Mouse (Mus musculus) limb, embryonic 13.5 days (tissue): Measurements from ENCODE around the gene Pam. TPM values are rescaled to one million over a fixed set of nuclear protein-coding genes. Genes with fewer than 3 reads are reported as not detected.

Experiments
- ATAC-seq: fragments of 200-750 bp; cut with Nextera tagmentation; 2 replicates; pipeline ENCODE4 v1.8.0; 2017; ENCODE audit warnings: low read depth, moderate number of reproducible peaks, moderate TSS enrichment; ENCODE audit not compliant: low FRiP score
- H3K27ac ChIP-seq: fragments of 300-500 bp; sonication (generic); 2 replicates; pipeline ENCODE4 v1.5.1; 2015; ENCODE audit warnings: inconsistent platforms, mild to moderate bottlenecking, moderate library complexity
- H3K27me3 ChIP-seq: fragments of 300-500 bp; sonication (generic); 2 replicates; pipeline ENCODE4 v1.6.1; 2015; ENCODE audit warnings: mild to moderate bottlenecking, inconsistent platforms
- H3K36me3 ChIP-seq: fragments of 300-500 bp; sonication (generic); 2 replicates; pipeline ENCODE4 v1.6.1; 2015; ENCODE audit warnings: inconsistent platforms, mild to moderate bottlenecking, moderate library complexity
- H3K4me1 ChIP-seq: fragments of 300-500 bp; sonication (generic); 2 replicates; pipeline ENCODE4 v1.6.1; 2015; ENCODE audit warnings: inconsistent platforms
- H3K4me2 ChIP-seq: fragments of 300-500 bp; sonication (generic); replicated peaks from 2 replicates; pipeline ENCODE4 v1.6.1; 2015; ENCODE audit warnings: inconsistent platforms, mild to moderate bottlenecking, moderate library complexity
- H3K4me3 ChIP-seq: fragments of 300-500 bp; sonication (generic); 2 replicates; pipeline ENCODE4 v1.5.1; 2015; ENCODE audit warnings: moderate library complexity, mild to moderate bottlenecking, inconsistent platforms
- H3K9ac ChIP-seq: fragments of 300-500 bp; sonication (generic); 2 replicates; pipeline ENCODE4 v1.6.1; 2015; ENCODE audit warnings: mild to moderate bottlenecking, inconsistent platforms
- H3K9me3 ChIP-seq: fragments of 300-500 bp; sonication (generic); 2 replicates; pipeline ENCODE4 v1.6.1; 2016; ENCODE audit warnings: inconsistent platforms
- WGBS: fragments of 180-500 bp; shearing (Covaris S2); methylation state at CpG from one replicate; pipeline ENCODE4 v1.1.7; 2015; 5-methylcytosine and 5-hydroxymethylcytosine counted together
- polyA plus RNA-seq: library from polyadenylated mRNA; unstranded; fragments of >200 nt; fragmentation: Nextera tagmentation; extraction: Ambion mirVana; gene quantifications from 2 replicates; pipeline ENCODE4 v1.2.1, GENCODE M21; 2015

Gene Pam
- polyA plus RNA-seq, 1 experiment from 2014 or later: 45.3 TPM

- Histone ChIP-seq H3K27ac (no peak overlapping the region), H3K36me3 (no peaks in the 10 kb centered on the region), H3K9me3 (no peaks in the 10 kb centered on the region), H3K9ac (no peak overlapping the region), H3K4me3 (no peak overlapping the region), H3K27me3 (no peaks in the 10 kb centered on the region), H3K4me1 (peaks cover 16% of the 10 kb centered on the region), H3K4me2 (no peak overlapping the region)
- ATAC-seq: no peak
- WGBS: 77% methylated on average over 2 of the region's 2 CpGs
Observed at GRCm38 (mm10) chr1:98053447-98053846, 42.0 kb downstream of the Pam start.

- Histone ChIP-seq H3K9me3 (no peaks in the 10 kb centered on the region), H3K4me1 (peaks cover 22% of the 10 kb centered on the region), H3K27me3 (no peaks in the 10 kb centered on the region), H3K9ac (no peak overlapping the region), H3K27ac (no peak overlapping the region), H3K36me3 (no peaks in the 10 kb centered on the region), H3K4me2 (no peak overlapping the region), H3K4me3 (no peak overlapping the region)
- WGBS: 94% methylated on average over 4 of the region's 4 CpGs
- no peak for ATAC-seq
Observed at GRCm38 (mm10) chr1:98052775-98053174, 42.7 kb downstream of the Pam start.

- 36% methylated on average over 3 of the region's 3 CpGs for whole genome bisulfite sequencing
- 0 out of 2 replicates have a peak, but pooled peaks have one; percentile 21 for ATAC-seq
Observed at GRCm38 (mm10) chr1:98051039-98051438, 44.4 kb downstream of the Pam start.

GRCm38 (mm10) chr1:98049756-98050155 is 45.7 kb downstream of the Pam start:
- no peak overlapping the region for H3K4me3 ChIP-seq

More at GRCm38 (mm10) chr1:98051039-98051438, 44.4 kb downstream of the Pam start:
- Histone ChIP-seq H3K9ac (no peak overlapping the region), H3K4me2 (no peak overlapping the region), H3K27me3 (no peaks in the 10 kb centered on the region), H3K4me3 (no peak overlapping the region), H3K36me3 (no peaks in the 10 kb centered on the region), H3K4me1 (peaks cover 21% of the 10 kb centered on the region), H3K27ac (no peak overlapping the region), H3K9me3 (no peaks in the 10 kb centered on the region)

GRCm38 (mm10) chr1:98048218-98048801 is 47.1 kb downstream of the Pam start:
- no peaks in the 10 kb centered on the region for H3K36me3 ChIP-seq
- peaks cover 21% of the 10 kb centered on the region for H3K4me1 ChIP-seq
- H3K4me3 ChIP-seq: no peak overlapping the region
- H3K27ac ChIP-seq: no peak overlapping the region
- H3K9me3 ChIP-seq: no peaks in the 10 kb centered on the region
- no peak for ATAC-seq
- no peak overlapping the region for H3K9ac ChIP-seq
- H3K27me3 ChIP-seq: no peaks in the 10 kb centered on the region
- 25% methylated on average over 5 of the region's 5 CpGs for WGBS
- H3K4me2 ChIP-seq: no peak overlapping the region

More at GRCm38 (mm10) chr1:98049756-98050155, 45.7 kb downstream of the Pam start:
- Histone ChIP-seq H3K36me3 (no peaks in the 10 kb centered on the region), H3K27me3 (no peaks in the 10 kb centered on the region), H3K4me2 (no peak overlapping the region), H3K9ac (no peak overlapping the region), H3K4me1 (peaks cover 21% of the 10 kb centered on the region), H3K27ac (no peak overlapping the region), H3K9me3 (no peaks in the 10 kb centered on the region)
- 85% methylated on average over 7 of the region's 7 CpGs for WGBS
- no peak for ATAC-seq

GRCm38 (mm10) chr1:98047284-98048217 is 47.9 kb downstream of the Pam start:
- Histone ChIP-seq H3K9ac (no peak overlapping the region), H3K4me1 (peaks cover 21% of the 10 kb centered on the region), H3K27me3 (no peaks in the 10 kb centered on the region), H3K27ac (no peak overlapping the region), H3K9me3 (no peaks in the 10 kb centered on the region), H3K36me3 (no peaks in the 10 kb centered on the region), H3K4me3 (no peak overlapping the region), H3K4me2 (peak overlapping the region; percentile 10; the same call in 1 of the 2 replicates)
- ATAC-seq: peak; percentile 68; the same call in 1 of the 2 replicates
- 21% methylated on average over 10 of the region's 10 CpGs for WGBS

- no peak overlapping the region for H3K27ac ChIP-seq
- no peaks in the 10 kb centered on the region for H3K36me3 ChIP-seq
- 85% methylated on average over 2 of the region's 2 CpGs for WGBS
- H3K9me3 ChIP-seq: no peaks in the 10 kb centered on the region
- no peak for ATAC-seq
- no peak overlapping the region for H3K9ac ChIP-seq
- H3K4me3 ChIP-seq: no peak overlapping the region
- H3K4me1 ChIP-seq: peaks cover 4% of the 10 kb centered on the region; the same call in 1 of the 2 replicates
- H3K27me3 ChIP-seq: no peaks in the 10 kb centered on the region
- H3K4me2 ChIP-seq: no peak overlapping the region
Observed at GRCm38 (mm10) chr1:98042425-98042824, 53.0 kb downstream of the Pam start.

- no peaks in the 10 kb centered on the region for H3K27me3 ChIP-seq
- 81% methylated on average over 3 of the region's 3 CpGs for WGBS
- no peak overlapping the region for H3K4me2 ChIP-seq
- H3K36me3 ChIP-seq: no peaks in the 10 kb centered on the region
- no peak overlapping the region for H3K4me3 ChIP-seq
- H3K27ac ChIP-seq: no peak overlapping the region
- H3K9ac ChIP-seq: no peak overlapping the region
- no peaks in the 10 kb centered on the region for H3K4me1 ChIP-seq
- H3K9me3 ChIP-seq: no peaks in the 10 kb centered on the region
- ATAC-seq: no peak
Observed at GRCm38 (mm10) chr1:98038252-98038651, 57.2 kb downstream of the Pam start.

- Histone ChIP-seq H3K4me2 (no peak overlapping the region), H3K9me3 (no peaks in the 10 kb centered on the region), H3K4me3 (no peak overlapping the region), H3K27me3 (no peaks in the 10 kb centered on the region), H3K36me3 (no peaks in the 10 kb centered on the region), H3K9ac (no peak overlapping the region), H3K4me1 (no peaks in the 10 kb centered on the region), H3K27ac (no peak overlapping the region)
- no peak for ATAC-seq
- 82% methylated on average over 2 of the region's 2 CpGs for WGBS
Observed at GRCm38 (mm10) chr1:98035736-98036135, 59.7 kb downstream of the Pam start.

GRCm38 (mm10) chr1:98031802-98032201 is 63.6 kb downstream of the Pam start:
- H3K4me1 ChIP-seq: no peaks in the 10 kb centered on the region
- H3K36me3 ChIP-seq: no peaks in the 10 kb centered on the region
- H3K27ac ChIP-seq: no peak overlapping the region
- H3K9ac ChIP-seq: no peak overlapping the region
- H3K27me3 ChIP-seq: no peaks in the 10 kb centered on the region
- no peak overlapping the region for H3K4me3 ChIP-seq
- H3K9me3 ChIP-seq: no peaks in the 10 kb centered on the region; the same call in 1 of the 2 replicates
- no peak overlapping the region for H3K4me2 ChIP-seq
- no peak for ATAC-seq
- 86% methylated on average over 8 of the region's 8 CpGs for WGBS

GRCm38 (mm10) chr1:98029025-98029424 is 66.4 kb downstream of the Pam start:
- Histone ChIP-seq H3K27me3 (no peaks in the 10 kb centered on the region), H3K9ac (no peak overlapping the region), H3K27ac (no peak overlapping the region), H3K4me3 (no peak overlapping the region), H3K36me3 (no peaks in the 10 kb centered on the region), H3K9me3 (no peaks in the 10 kb centered on the region; the same call in 1 of the 2 replicates), H3K4me2 (no peak overlapping the region), H3K4me1 (no peaks in the 10 kb centered on the region)
- 83% methylated on average over 5 of the region's 5 CpGs for WGBS
- no peak for ATAC-seq

- no peak for ATAC-seq
- H3K4me1 ChIP-seq: no peaks in the 10 kb centered on the region
Observed at GRCm38 (mm10) chr1:98028468-98028867, 67.0 kb downstream of the Pam start.

More at GRCm38 (mm10) chr1:98028468-98028867, 67.0 kb downstream of the Pam start:
- Histone ChIP-seq H3K27ac (no peak overlapping the region), H3K9me3 (no peaks in the 10 kb centered on the region; the same call in 1 of the 2 replicates), H3K4me3 (no peak overlapping the region), H3K4me2 (no peak overlapping the region), H3K36me3 (no peaks in the 10 kb centered on the region), H3K27me3 (no peaks in the 10 kb centered on the region), H3K9ac (no peak overlapping the region)
- 86% methylated on average over 5 of the region's 5 CpGs for WGBS
